Mouse (Mus musculus): ENCODE data around the gene Myo18a.
"Not testable (repeated sequence)": the region's sequence is repeated elsewhere in the genome, so short reads cannot be mapped to it uniquely, and the experiment has no call there.

The Myo18a gene

GRCm38 (mm10) chr11:77762783-77763672, at the start of gene Myo18a:
Myo18a (plus strand) TSS chr11:77763246.
- DNase-seq: peak; percentile 77 to 79

DNA sequence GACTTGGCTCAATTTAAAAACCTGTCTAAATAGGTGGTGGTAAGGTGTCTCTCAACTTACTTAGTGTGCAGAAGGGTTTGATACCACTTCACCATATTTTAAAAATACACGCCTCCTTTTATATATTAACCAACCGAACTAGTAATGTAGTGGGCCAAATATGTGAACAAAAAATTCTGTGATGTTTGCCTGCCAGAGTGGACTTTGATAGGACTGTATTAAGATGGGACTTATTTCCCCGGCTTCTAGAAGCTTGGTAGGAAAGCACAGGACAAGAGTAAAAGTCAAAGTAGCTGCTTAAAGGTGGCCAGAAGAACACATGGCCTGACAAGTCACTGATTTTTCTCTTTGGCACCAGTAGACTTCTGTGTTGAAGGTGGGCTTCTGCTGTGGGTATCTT, 49.3 kb upstream of the Myo18a start:
- DNase-seq: no peak

DNA sequence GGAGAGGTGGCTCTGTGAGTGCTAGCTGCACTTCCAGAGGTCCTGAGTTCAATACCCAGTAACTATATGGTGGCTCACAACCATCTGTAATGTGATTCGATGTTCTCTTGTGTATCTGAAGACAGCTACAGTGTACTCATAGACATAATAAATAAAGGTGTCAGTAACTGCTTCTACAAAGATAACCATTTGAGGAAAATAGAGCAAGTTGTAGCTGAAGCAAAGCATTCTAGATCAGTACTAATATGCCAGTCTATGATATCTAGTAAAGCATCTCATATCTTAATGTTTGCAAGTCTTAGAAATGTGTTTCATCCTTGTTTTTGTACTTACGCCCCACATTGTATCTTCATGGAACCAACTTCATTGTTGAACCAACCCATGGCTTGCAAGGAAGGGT, 44.0 kb upstream of the Myo18a start:
- no peak for DNase-seq

DNA sequence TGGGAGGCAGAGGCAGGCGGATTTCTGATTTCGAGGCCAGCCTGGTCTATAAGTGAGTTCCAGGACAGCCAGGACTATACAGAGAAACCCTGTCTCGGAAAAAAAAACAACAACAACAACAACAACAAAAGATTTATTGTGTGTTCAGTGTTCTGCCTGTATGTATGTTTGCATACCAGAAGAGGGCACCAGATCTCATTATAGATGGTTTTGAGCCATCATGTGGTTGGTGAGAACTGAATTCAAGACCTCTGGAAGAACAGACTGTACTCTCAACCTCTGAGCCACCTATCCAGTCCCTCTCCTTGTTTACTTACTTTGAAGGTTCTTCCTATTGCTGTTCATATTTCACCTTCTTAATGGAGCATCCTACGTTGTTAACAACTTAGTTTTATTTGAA, 41.7 kb upstream of the Myo18a start:
- DNase-seq: no peak

- DNase-seq: no peak
Measured at GRCm38 (mm10) chr11:77724766-77725165, 38.3 kb upstream of the Myo18a start.

DNA sequence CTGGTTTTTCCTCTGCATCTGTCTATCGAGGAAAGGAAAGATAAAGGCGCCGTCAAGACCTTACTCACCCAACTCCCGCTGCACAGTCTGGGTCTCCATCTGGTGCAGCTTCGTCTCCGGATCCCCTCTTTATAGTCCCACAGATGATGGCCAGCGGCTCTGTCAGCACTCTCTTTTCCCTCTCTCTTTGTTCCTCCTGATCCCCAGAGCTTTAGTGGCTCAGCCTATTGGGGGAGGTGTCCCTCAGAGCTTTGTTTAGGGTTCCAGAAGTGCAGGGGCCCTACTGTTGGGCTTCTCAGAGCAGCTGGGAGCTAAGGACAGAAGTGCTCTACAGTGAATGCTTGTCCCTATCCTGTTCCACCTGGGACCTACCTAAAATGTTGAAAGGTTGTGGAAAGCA, 37.9 kb upstream of the Myo18a start, which contains the start of gene Cryba1:
Gene Cryba1, minus strand, starts transcription at position 101 of the 400 bp plus-strand sequence.
- no peak for DNase-seq

- no peak for DNase-seq
Measured at GRCm38 (mm10) chr11:77728587-77728986, 34.5 kb upstream of the Myo18a start.

- peak; percentile 78 to 86 for DNase-seq
Measured at GRCm38 (mm10) chr11:77737289-77737688, 25.8 kb upstream of the Myo18a start.

DNA sequence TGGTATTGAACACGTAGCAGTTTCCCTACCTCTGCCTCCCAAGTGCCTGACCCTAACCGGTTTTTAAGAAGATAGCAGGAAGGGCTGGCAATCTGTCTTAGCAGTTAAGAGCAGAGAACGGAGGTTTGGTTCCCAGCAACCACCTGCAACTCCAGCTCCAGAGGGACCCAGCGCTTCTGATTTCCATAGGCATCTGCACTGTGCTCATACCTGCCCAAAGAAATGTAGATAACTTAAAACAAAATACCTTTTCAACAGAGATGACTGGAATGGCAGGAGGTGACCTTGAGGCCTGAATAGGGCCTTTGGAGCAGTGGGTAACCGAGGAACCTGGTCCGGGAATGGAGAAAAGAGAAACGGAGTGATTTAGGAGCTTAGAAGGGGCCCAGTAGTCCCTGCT, 24.5 kb upstream of the Myo18a start:
- DNase-seq: no peak

GRCm38 (mm10) chr11:77743966-77744365, 19.1 kb upstream of the Myo18a start:
- DNase-seq: peak; percentile 49 to 63

GRCm38 (mm10) chr11:77746652-77747051, 16.4 kb upstream of the Myo18a start:
- no peak for DNase-seq

DNA sequence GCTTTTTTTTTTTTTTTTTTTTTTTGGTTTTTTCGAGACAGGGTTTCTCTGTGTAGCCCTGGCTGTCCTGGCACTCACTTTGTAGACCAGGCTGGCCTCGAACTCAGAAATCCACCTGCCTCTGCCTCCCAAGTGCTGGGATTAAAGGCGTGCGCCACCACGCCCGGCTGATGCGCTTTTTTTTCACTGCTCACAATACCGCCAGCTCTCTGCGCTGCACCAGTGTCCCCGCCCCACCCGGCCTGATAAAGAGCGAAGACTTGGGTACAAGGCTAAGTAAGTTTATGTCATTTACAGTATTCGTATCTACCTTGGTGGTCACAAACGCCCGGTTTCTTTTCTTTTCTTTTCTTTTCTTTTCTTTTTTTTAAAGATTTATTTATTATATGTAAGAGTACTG, 15.9 kb upstream of the Myo18a start:
- not testable (repeated sequence) for DNase-seq

DNA sequence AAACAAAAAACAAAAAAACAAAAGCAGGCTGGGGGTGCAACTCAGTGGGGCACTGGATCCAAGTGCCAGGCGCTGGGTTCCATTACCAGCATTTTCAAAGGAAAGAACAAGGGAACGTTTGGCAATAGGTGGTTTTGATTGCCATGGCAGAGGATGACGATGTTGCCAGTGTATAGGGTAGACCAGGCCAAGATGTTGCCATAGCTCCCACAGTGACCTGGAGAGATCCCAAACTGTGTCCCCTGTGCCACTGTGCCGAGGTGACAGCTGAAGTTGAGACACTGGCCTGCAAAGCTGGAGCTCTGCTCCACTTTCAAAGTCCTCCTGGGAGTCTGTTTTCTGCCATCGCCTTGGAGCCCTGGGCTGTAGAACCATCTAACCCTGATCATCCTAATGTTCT, 14.1 kb upstream of the Myo18a start:
- no peak for DNase-seq

GRCm38 (mm10) chr11:77752525-77752924, 10.5 kb upstream of the Myo18a start:
- no peak for DNase-seq

DNA sequence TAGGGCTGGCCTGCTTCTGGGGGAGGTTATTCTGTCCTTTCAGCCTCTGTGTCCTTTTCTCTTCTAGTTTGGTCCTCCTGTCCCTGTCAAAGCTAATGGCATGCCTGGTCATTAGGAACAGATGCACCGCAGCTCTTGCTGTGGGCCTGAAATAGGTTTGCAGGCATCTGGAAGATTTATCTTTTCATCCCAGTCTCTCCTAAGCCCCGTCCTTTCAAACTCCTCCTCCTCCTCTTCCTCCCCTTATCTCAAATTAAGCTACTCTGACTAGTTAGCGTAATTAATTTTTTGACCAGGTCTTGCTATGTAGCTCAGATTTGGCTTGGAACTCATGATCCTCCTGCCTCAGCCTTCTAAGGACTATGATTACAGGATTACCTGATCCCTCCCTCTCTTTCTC, 9.6 kb upstream of the Myo18a start:
- DNase-seq: no peak

DNA sequence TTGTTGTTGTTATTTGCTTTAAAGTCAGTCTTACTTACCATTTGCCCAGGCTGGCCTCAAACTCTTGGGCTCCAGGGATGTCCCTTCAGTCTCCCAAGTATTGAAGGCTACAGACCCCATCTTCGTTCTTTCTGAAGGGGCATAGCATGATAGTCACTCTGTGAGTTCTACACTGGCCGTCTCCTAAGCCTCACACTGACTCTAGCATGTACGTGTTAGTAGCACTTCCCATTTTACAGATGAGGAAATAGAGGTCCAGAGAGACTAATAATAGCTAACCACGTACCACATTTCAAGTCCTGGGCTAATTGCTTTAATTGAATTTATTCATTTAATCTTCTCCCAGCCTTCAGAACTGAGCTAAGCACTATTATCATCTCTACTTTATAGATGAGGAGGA, 3.0 kb upstream of the Myo18a start:
- no peak for DNase-seq

- peak; percentile 88 to 93 for DNase-seq
Measured at GRCm38 (mm10) chr11:77763673-77764340, 761 bp downstream of the Myo18a start.

DNA sequence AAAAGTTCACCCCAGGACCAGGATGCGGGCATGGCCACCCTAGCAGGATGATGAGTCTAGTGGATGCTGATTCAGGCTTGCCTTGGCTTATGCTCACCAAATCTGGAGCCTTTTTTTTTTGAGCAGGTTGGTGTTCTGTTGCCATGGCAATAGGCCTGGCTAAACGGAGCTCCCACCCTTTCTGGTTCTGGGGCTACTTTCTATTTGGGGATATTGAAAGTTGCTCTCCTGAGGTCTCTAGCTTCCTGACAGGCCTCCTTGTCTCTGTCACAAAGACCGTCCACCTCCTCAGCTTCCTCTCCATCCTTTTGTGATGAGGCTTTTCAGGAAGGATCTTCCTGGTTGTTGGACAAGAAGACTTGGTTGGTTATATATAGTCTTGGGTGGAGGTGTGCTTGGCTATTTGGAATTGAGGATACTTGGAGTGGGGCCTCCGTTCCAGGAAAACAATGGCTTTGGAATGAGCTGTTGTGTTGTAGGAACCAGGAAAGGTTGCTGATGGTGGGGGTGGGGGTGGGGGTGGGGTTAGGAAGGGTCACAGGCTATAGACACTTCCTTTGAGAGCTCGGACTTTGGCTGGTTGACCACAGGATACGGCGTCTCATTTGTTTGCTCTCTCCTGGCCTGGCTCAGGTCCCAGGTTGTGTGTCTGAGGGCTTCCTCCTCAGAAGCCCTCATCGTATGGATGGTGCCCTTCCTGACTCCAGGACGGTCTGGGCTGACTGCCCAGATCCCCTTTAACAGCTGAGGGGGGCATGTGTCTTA, 1.8 kb downstream of the Myo18a start:
- peak; percentile 61 to 76 for DNase-seq

DNA sequence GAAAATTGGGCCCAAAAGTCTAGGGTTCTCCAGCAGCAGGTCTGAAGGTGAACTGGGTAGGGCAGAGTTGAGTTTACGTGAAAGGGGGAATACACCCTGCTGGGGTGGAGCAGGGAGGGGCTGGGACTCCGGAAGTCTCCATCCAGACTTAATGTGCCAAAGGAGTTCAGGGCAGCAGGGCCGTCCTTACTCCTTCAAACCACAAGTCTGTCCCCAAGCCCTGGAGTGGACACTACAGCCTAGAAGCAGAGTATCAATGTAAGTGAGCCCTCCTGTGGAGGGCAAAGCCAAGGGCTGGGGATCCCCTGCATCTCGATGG, 2.4 kb downstream of the Myo18a start:
- peak in 1 of 2 experiments; percentile 56 for DNase-seq

GRCm38 (mm10) chr11:77766351-77767001, 3.4 kb downstream of the Myo18a start:
- DNase-seq: peak; percentile 68 to 69

GRCm38 (mm10) chr11:77769496-77769895, 6.5 kb downstream of the Myo18a start:
- no peak for DNase-seq

GRCm38 (mm10) chr11:77770346-77770745, 7.3 kb downstream of the Myo18a start:
- no peak for DNase-seq

Data from lung, adult 18-20 months (tissue).